Mouse (Mus musculus) ES-Bruce4 (cell line): ENCODE results near the gene Arl13b.

ENCODE experiments used
- CTCF ChIP-seq: IDR thresholded peaks from one replicate; pipeline ENCODE4 v1.8.1; 2011; ENCODE audit warnings: low read depth, low read length
- EP300 ChIP-seq: IDR thresholded peaks from 2 replicates; pipeline ENCODE4 v1.6.1; 2011; ENCODE audit warnings: low read depth, low read length; ENCODE audit not compliant: insufficient read depth
- POLR2A ChIP-seq: IDR thresholded peaks from one replicate; pipeline ENCODE4 v1.8.1; 2011; ENCODE audit warnings: low read length; ENCODE audit not compliant: insufficient read depth

DNA sequence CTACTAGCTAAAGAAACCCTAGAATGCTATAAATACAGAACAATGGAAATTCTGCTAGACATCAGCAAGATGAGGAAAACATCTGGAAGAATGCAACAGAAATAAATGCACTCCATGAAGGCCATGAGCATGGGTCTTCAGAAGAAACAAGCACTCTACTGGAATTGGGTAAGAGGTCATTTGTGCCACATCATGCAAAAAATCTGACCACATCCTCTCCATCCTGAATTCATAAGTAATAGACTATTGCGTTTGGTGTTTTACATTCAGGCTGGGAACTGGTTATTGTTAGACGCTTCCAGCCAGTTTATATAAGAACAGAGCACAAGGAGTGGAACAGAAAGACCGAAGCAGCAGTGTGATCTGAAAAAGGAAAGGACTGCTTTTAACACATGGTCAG lies 48.0 kb downstream of the Arl13b start:
- TF ChIP-seq EP300 (no peak), POLR2A (no peak), CTCF (no peak)
